Mouse (Mus musculus) cerebellum, adult 11 months (tissue): Measurements from ENCODE around the gene Rhd.

Source experiments
- DNase-seq: peaks from one replicate; pipeline ENCODE4 v3.0.0; 2022

Rhd gene

DNA sequence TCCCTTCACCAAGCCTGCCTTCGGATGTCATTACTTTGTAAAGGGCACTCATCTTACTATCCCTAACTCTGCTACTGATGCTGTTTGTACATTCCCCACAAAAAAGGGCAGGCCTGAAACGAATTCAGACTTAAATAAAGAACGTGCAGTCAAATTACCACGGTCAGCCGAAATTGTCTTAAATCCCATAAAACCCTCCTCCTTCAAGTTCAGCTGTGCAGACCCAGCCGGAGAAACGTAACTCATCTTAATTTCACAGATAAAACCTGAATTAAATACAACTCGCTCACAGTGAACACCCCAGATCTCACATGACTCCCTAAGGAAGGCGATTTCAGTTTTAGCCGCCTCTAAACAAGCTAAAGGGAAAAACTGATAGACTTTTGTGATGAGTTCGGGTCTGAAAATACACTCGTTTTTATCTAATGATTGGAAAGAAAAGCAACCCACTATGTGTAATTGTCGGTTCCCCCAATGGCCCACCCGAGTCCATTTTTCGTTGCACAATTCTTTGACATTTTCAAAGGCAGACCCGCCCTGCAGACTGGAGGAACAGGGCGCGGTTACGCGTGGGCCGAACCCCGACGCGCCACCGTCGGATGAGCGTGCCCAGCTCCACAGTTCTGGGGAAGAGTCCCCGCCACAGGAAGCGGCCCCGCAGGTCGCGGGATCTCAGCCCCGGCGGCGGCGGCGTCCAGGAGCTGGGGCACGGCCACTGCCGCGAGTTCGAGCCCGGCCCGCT, 50.0 kb downstream of the Rhd start:
- no peak for DNase-seq

DNA sequence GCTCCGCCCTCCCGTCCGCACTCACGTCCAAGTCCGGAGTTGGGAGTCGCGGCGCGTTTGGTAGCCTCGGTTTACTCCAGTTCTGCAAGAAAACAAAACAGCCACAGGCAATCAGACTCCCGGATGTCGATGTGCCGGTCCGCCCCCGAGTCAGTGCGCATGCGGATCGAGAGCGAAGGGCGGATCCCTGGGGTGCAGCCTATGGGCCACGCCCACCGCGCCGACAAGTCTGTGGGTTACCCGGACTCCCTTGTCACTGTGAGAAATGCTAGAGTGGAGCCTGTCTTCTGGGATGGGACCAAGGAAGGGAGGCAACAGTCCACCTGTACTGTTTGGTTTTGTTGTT, 50.5 kb downstream of the Rhd start, which contains the start of gene Tmem50a:
Gene Tmem50a (minus strand): TSS at position 161 of the 346 bp plus-strand sequence.
- peak; percentile 78 for DNase-seq

DNA sequence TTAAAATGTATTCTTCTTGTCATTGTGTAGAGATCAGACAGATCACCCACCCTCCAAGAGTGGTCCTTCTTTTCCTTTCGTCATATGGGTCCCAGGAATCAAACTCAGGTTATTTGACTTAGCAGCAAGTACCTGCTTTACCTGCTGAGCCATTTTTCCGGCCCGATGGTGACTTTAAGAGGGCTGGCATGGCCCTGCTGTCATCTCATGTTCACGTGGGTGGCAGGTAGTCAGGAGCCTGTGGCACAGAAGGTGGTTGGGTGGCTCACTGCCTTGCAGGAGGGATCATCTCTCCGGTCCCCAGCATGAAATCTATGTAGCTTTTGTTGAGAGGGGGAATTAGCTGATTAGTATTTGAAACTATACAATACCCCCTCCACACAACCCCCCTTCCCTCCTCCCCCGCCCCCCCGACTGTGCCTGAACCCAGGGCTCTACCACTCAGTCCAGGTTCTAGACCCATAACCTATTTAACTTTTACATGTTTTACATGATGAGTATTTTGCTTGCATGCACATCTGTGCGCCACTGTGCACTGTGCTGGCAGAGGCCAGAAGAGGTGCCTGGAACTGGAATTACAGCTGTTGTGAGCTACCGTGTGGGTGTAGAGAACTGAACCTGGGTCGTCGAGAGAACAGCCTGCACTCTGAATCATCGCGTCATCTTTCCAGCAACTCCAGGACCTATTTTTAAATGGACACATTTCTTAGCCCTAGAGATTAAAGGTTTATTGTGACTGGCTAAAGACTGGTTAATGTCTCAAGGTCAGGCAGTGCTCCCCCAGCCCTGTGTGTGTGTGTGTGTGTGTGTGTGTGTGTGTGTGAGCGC, 51.1 kb downstream of the Rhd start:
- no peak for DNase-seq

DNA sequence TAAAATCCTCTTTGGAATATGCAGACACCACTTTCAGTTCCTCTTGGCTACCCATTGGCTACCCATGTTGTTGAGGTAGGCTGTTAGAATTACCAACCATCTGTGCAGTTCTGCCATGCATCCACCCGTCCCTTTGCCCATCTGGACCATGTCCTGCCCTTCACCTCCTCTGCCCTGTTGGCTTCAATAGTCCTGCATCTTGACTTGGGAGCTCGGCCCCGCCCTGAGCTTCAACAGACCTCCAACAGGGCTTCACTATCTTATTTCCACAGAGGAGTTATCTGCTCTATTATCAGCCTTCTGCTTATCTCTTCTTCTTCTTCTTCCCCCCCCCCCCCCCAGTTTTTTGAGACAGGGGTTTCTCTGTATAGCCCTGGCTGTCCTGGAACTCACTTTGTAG, 52.9 kb downstream of the Rhd start:
- no peak for DNase-seq

DNA sequence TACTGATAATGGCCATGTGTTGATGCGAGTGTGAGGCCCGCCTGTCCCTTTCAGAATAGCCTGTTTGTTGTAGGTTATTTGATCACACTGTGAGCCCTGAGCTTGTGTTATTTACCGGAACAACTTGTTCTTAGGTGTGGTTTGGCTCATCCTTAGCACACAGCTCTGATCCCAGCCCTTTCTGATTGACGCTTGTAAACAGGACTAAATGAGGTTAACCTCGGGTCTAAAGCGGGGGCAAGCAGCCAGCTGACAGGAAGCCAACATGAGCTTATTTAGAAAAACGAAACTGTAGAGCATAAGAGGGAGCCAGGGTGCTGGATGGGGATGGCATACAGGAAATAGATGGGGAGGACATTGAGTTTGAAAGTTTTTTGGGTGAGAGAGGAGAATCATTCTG, 54.0 kb downstream of the Rhd start:
- no peak for DNase-seq

DNA sequence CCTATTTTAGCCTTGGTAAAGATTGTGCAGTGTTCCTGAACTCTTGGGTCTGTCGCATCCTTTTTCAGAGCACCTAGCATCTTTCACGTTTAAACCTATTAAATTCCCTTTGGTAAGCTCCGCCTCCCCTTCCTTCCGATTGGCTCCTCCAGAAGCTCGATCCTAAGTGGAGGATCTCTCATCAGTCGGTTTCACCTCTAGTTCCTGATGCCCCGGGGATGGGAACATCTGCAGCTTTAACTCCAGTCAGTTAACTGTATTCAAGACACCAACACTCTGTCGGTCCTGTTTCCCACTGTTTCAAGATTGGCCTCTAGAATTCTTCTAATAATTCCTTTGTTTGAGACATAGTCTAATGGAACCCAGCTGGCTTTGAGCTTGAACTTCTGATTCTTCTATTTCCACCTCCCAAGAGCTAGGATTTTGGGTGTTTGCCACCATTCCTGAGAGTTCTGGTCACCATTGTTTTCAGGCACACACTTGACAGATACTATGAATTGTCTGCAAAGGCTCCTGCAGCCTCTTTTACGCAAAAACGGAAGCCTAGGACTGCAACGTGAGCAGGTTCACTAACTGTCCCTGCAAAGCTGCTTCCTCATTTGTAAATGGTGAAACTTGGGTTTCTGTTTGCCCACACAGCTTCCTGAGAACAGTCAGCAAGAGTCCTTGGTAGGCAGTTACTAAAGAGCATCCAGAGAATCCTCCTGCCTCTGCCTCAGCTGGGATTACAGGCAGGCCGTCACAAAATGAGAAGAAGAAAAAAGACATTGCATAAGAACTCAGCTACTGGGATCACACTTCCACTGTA, 55.6 kb downstream of the Rhd start:
- DNase-seq: no peak

DNA sequence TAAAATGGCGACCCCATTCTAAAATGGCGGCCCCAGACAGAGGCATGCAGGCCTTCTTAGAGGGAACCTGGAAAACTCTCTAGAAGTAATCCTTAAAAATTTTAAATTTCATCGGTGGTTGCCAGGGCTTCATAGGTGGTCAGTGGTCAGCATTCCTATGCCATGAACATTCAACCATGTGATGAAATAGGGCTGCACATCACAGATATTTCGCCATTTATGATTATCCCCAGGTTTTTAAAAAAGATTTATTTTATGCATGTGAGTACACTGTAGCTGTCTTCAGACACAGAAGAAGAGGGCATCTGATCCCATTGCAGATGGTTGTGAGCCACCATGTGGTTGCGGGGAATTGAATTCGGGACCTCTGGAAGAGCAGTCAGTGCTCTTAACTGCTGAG, 56.3 kb downstream of the Rhd start:
- no peak for DNase-seq

DNA sequence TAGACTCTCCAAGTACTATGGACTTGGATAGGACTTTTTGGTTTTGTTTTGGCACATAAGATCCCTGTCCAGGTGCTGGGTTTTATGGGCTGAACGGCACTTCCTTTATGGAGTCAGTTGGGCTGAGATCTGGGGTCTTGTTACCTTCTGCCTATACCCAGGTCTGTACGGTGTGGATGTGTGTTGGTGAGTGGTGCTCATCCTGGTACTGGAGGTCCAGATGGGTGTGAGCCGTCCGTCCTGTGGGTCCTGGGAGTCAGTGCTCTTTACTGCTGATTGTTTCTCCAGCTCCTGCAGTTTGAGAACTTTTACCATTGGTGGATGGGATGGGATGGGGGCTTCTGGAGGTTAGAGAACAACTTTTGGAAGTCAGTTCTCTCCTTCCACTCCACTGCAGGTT, 57.4 kb downstream of the Rhd start:
- DNase-seq: no peak

DNA sequence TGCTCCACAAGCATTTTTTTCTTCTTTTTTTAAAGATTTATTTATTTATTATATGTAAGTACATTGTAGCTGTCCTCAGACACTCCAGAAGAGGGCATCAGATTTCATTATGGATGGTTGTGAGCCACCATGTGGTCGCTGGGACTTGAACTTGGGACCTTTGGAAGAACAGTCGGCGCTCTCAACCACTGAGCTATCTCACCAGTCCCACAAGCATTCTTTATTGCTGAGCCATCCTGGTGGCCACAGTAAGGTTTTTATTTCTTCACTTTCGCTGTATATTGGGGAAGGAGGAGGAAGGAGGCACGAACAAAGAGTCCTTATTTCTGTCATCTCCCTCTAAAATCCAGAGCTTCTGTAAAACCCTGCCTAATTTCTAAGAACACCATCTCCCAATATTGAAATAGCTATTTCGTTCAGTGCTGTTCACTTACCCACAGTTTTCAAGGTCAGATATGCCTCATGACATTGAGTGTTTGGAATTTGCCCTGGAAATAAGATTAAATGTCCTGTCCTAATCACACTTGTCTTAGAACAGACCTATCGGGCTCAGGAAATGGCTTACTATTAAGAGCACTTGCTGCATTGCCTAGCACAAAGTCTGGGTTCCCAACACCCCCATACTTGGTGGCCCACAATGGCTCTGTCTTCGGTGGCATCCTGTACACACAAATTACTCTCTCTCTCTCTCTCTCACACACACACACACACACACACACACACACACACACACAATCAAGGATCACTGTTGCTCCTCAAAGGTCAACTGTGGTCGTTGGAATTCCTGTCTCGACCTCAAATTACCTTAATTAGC, 58.0 kb downstream of the Rhd start:
- DNase-seq: peak; percentile 31

DNA sequence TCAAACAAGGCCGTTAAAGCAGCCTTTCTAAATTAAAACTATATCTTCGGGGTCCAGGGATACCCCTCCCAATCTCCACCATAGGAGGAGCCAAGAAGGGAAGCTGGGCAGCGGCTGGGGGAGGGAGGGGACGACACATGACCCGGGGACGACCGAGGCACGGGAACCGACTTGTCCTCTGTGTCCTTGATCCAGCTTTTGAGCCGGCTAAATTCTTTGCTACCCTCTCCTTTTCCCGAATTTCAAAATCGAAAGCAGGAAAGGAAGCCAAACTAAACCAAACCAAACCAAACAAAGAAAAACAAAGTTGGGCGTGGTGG, 58.5 kb downstream of the Rhd start:
- peak; percentile 59 for DNase-seq

DNA sequence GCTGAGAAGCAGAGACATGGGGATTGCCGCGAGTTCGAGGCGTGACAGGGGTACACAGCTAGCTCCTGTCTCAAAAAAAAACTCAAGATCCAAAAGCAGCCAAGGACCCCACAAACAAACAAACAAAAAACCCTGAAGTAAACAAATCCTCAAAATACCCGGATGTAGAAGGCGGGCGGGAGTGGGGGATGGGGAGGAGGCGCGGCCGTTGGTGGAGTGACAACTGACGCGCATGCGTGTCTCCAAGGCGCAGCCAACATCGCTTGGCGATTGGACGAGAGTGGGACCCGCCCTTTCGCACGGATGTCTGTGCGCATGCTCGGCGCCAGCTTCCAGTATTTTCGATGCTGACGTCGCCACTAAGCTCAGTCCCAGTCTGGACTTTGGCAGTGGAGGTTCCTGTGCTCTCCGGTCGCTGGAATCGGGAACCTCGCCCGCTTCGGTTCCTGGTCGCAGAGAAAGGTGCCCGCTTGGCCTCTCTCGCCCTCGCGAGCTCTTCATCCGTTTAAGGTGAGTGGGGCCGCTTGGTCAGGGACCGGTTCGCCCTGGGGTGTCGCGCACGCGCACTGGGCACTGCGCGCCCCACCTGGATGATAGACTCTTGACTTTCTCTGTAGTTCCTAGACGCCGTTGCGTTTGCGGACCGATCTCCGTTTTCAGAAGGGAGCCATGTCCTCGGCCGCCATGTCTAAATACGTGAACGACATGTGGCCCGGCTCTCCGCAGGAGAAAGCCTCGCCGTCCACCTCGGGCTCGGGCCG, 59.1 kb downstream of the Rhd start, which contains the start of gene Rsrp1:
Gene Rsrp1 (plus strand): TSS at position 335 of the 761 bp plus-strand sequence.
- peak; percentile 99 for DNase-seq

DNA sequence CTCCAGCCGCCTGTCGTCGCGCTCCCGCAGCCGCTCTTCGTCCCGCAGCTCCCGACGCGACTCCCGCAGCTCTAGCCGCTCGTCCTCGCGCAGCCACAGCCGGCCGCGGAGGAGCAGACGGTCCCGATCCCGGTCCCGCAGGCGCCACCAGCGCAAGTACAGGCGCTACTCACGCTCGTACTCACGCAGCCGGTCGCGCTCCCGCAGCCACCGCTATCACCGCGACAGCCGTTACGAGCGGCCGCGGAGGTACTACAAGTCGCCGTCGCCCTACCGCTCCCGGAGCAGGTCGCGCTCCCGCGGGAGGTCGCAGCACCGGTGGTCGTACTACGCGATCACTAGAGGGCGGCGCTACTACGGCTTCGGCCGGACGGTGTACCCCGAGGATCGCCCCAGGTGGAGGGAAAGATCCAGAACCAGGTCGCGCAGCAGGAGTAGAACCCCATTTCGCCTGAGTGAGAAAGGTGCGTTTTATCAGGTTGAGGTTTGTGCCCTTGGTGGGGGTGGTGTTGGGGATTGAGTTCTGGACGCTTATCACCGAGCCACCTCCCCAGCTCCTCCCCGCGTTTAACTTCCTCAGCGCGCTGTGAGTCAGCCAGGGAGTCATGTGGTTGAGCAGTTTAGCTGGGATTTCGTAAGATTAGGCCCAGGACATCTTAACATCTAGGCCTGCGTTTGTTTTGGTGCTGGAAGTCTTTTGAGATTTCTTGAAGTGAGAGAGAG, 59.8 kb downstream of the Rhd start:
- DNase-seq: peak; percentile 42

DNA sequence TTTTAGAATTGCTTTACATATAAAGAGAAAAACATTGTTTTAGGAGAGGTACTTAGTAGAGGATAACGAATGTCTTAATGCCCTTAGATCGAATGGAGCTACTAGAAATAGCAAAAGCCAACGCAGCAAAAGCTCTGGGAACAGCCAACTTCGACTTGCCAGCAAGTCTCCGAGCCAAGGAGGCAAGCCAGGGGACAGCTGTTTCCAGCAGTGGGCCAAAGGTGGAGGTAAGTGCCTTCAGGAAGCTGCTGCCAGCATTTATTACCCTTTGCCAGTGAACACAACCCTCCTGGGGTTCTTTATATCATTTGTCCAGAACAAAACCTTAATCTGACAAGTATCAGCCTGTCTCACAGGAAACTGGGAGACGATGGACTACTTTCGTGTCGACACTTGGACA, 60.9 kb downstream of the Rhd start:
- no peak for DNase-seq

DNA sequence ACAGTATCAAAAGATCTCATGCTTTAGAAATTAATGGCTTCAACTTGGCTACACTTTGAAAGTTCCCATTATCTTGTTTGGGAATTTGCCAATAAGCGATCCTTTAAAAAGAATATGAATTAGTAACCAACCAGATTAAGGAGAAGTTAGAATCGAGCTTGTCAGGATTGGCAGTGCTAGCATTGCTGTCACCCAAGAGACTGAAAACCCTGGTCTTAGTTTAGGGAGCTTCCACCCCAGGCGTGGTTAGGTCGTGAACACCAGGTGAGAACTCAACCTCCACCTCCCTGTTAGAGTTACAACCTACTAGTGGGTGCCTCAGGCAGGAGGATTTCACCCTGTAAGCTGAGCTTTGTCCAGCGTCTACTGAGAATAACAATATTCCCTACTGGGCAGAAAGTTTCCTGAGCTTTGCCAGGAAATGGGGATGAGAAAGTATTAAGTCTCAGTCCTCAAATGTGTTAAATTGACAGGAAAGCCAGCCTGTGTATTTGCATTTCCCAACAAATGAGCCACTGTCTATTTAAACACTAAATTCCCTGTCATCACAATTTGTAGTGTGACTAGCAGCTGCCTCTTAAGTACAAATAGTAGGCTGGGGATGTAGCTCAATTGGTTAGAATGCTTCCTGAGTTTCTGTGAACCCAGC, 63.6 kb downstream of the Rhd start:
- DNase-seq: no peak

DNA sequence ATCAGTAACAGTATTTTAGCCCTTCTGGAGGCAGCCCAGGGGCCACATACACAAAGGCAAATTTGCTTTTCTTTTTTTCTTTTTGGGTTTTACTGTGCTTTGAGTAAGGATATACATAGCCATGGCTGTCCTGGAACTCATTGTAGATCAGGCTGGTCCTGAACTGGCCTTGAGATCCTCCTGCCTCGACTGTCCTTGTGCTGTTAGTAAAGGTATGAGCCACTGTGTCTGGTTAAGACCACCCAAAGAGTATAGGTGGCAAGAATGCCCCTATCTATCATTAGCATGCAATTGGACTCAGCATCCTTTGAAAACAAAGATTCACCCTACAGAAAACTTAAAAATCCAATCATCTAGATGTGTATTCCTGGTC, 64.1 kb downstream of the Rhd start:
- DNase-seq: no peak

DNA sequence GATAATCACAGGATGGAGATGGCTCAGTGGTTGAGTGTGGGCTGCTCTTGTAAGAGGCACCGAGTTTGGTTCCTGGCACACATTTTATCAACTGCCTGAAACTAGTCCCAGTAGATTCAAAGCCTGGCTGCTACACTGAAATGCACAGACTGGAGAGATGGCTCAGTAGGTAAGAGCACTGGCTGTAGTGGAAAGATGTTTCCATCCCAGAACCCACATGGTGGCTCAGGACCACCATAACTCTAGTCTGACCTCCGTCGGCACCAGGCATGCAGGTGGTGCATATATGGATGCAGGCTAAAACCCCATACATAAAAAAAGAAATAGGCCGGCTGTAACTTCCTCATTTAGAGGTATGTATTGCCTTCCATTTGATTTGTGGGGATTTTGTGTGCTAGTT, 65.2 kb downstream of the Rhd start:
- no peak for DNase-seq

DNA sequence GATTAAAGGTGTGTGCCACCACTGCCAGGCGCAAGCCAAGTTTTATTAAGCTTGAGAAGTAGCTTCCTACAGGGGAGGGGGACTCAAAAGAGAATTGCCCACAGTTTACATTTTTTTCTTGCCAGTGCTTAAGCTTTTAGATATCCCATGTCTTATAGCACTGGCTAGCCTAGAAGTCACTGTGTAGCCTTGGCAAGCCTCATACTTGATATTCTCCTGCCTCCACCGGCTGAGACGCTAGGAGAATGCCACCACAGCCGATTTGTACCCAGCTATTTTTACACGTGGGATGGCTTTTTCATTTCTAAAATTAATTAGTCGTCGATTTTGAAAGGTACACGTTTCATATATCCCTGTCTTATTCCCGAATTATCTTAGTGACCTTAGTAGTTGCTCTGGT, 65.9 kb downstream of the Rhd start:
- DNase-seq: no peak

DNA sequence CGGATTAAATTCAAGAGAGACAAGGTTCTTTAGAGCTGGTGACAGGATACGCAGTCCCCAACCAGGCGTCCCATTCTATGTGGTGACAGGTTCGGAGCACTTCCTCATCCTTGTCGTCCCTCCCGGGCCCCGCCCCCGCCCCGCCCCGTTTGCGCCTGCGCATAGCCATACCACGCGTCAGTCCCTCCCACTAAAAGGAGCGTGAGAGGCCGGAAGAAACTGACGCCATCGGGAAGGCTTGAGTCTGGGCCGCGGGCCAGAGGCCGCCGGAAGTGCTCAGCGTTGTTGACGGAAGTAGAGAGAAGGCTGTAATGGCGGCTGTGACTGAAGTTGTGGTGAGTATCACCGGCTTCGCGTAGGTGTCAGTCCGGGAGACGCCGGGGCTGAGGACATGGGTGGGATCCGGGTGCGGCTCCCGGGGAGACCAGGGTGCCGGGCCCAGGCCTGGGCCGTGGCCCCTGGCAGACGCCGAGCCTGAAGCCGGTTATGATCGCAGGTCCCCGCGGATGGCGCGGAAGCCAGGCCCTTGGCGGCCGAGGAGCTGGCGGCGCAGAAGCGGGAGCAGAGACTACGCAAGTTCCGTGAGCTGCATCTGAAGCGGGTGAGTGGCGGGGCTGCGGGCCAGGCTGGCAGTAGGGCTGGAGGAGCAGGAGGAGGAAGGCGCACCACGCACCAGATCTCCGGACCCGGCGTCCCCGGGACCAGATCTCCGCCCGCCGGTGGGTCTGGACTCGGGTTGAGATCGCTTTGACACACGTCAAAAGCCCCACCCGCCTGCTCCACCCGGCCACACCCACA, 66.5 kb downstream of the Rhd start, which contains the start of gene Syf2:
Gene Syf2 (plus strand): TSS at position 215 of the 798 bp plus-strand sequence.
- peak; percentile 94 for DNase-seq

DNA sequence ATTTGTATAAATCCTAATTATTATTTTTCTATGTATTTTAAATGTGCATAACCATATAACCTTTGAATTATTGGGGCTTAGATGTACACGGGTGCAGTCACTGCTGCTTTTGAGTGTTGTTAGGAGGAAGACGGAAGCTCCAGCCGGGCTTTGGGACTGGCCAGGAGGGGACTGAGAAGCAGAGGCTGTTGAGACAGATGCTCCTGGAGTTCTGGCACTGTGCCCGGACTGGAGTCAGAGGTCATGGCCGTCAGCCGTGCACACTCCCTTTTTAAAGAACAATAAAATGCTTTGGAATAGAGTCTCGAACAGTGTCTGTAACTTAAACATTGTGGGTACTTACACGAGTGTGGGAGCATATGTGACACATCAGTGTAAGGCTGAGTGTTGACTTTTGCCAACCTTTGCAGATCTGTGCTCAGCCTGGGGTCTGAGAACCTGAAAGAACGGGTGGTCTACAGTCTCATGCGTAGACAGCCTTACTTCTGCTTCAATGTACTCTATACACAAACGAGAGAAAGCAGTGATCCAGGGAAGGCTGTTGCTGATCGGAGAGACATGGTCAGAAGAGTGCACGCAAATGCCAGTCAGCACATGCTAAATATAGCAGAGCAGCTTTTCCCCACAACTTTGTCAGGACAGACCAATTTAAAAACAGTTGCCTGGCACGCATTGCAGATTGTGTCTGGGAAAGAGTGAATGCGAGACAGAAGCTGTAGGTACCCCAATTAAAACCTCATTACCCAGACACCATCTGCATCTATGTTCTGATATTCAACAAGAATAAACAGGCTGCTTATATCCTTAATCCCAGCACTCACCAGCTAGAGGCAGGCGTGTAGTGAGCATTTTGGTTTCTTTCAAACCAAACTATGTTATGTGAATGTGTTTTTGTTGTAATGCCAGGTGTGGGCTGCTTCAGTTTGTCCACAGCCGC, 73.2 kb downstream of the Rhd start:
- DNase-seq: no peak
